Mouse (Mus musculus) CH12.LX (cell line): ENCODE measurements at regions not wholly inside any gene's neighbourhood (a gene's known extent, or its start where the extent isn't known, plus 50 kb on each side); places are given as distances from the start of the nearest gene placed in this dataset.

Source experiments
- DNase-seq: peaks from one replicate; pipeline ENCODE4 v3.0.0-alpha.2; 2013; ENCODE audit errors: extremely low read depth
- H3K27ac ChIP-seq: 2 replicates; pipeline ENCODE4 v1.5.1; 2012; ENCODE audit warnings: low read depth, mild to moderate bottlenecking, control low read depth, moderate library complexity; ENCODE audit not compliant: insufficient read depth
- H3K27me3 ChIP-seq: replicated peaks from 2 replicates; pipeline ENCODE3; 2012; ENCODE audit warnings: inconsistent platforms
- H3K36me3 ChIP-seq, 2 experiments: replicated peaks in 1 of 2; 2 replicates each; pipeline versions ENCODE3 to v1.6.1; 2012; ENCODE audit warnings: inconsistent platforms in 1 of 2, low read length in 1 of 2, mild to moderate bottlenecking in 1 of 2, mixed read lengths in 1 of 2, moderate library complexity in 1 of 2; ENCODE audit not compliant: control insufficient read depth in 1 of 2, insufficient read depth in 1 of 2
- H3K4me1 ChIP-seq, 2 experiments: 2 replicates each; pipeline ENCODE4 v1.6.1; 2012; ENCODE audit warnings: inconsistent platforms in 1 of 2, moderate library complexity in 1 of 2; ENCODE audit not compliant: insufficient read depth in 2 of 2, control insufficient read depth in 1 of 2
- H3K4me2 ChIP-seq: 2 replicates; pipeline ENCODE4 v1.6.1; 2012; ENCODE audit warnings: low read depth, mild to moderate bottlenecking, control low read depth; ENCODE audit not compliant: poor library complexity, insufficient read depth, severe bottlenecking
- H3K4me3 ChIP-seq, 3 experiments: fragments of 150-350 bp in 1 of 3; sonication (generic) in 1 of 3; replicated peaks in 1 of 3; 2 replicates each; pipeline versions ENCODE3 to v1.5.1; 2011 to 2012; ENCODE audit warnings: low read depth in 2 of 3, low read length in 2 of 3, mild to moderate bottlenecking in 2 of 3, moderate library complexity in 2 of 3, control low read depth in 1 of 3, improper control_type of control experiment in 1 of 3, inconsistent platforms in 1 of 3, mixed read lengths in 1 of 3; ENCODE audit not compliant: poor library complexity in 1 of 3
- H3K79me2 ChIP-seq: replicated peaks from 2 replicates; pipeline ENCODE4 v1.6.1; 2012; ENCODE audit warnings: mild to moderate bottlenecking, moderate library complexity; ENCODE audit not compliant: control insufficient read depth, poor library complexity, insufficient read depth, severe bottlenecking; ENCODE audit errors: extremely low read depth
- H3K9ac ChIP-seq: 2 replicates; pipeline ENCODE4 v1.6.1; 2012; ENCODE audit warnings: low read depth, mild to moderate bottlenecking, control low read depth, moderate library complexity; ENCODE audit not compliant: insufficient read depth
- H3K9me3 ChIP-seq: replicated peaks from 2 replicates; pipeline ENCODE3; 2012; ENCODE audit warnings: low read length, inconsistent platforms, mixed read lengths
- BHLHE40 ChIP-seq: IDR thresholded peaks from 2 replicates; pipeline ENCODE4 v1.6.1; 2011; ENCODE audit warnings: mild to moderate bottlenecking, low read depth, low read length, improper control_type of control experiment
- CHD1 ChIP-seq: IDR thresholded peaks from 2 replicates; pipeline ENCODE4 v1.6.1; 2012; ENCODE audit warnings: low read depth, low read length, improper control_type of control experiment, inconsistent platforms
- E2F4 ChIP-seq: IDR thresholded peaks from 2 replicates; pipeline ENCODE4 v1.6.1; 2011; ENCODE audit warnings: low read depth, low read length, improper control_type of control experiment; ENCODE audit not compliant: insufficient replicate concordance
- EP300 ChIP-seq: IDR thresholded peaks from 2 replicates; pipeline ENCODE4 v1.6.1; 2011; ENCODE audit warnings: low read length, improper control_type of control experiment
- HCFC1 ChIP-seq: IDR thresholded peaks from 2 replicates; pipeline ENCODE4 v1.6.1; 2012; ENCODE audit warnings: low read depth, mild to moderate bottlenecking, inconsistent platforms, low read length, improper control_type of control experiment
- JUN ChIP-seq: IDR thresholded peaks from 2 replicates; pipeline ENCODE4 v1.6.1; 2011; ENCODE audit warnings: low read depth, mild to moderate bottlenecking, low read length, improper control_type of control experiment, moderate library complexity; ENCODE audit not compliant: insufficient read depth
- JUND ChIP-seq: conservative IDR thresholded peaks from 2 replicates; pipeline ENCODE4 v1.6.1; 2011; ENCODE audit warnings: low read depth, low read length, improper control_type of control experiment
- KAT2A ChIP-seq: IDR thresholded peaks from 2 replicates; pipeline ENCODE4 v1.6.1; 2012; ENCODE audit warnings: low read length, improper control_type of control experiment, inconsistent platforms; ENCODE audit not compliant: insufficient replicate concordance
- MAX ChIP-seq: IDR thresholded peaks from 2 replicates; pipeline ENCODE4 v1.6.1; 2011; ENCODE audit warnings: low read length, improper control_type of control experiment
- MEF2A ChIP-seq: IDR thresholded peaks from 2 replicates; pipeline ENCODE4 v1.6.1; 2014; ENCODE audit warnings: low read depth, mild to moderate bottlenecking, inconsistent platforms, low read length, improper control_type of control experiment, borderline replicate concordance
- MXI1 ChIP-seq: IDR thresholded peaks from 2 replicates; pipeline ENCODE4 v1.6.1; 2011; ENCODE audit warnings: mild to moderate bottlenecking, low read depth, low read length, improper control_type of control experiment
- POLR2A ChIP-seq: IDR thresholded peaks from 2 replicates; pipeline ENCODE4 v1.6.1; 2011; ENCODE audit warnings: low read depth, mild to moderate bottlenecking, improper control_type of control experiment, low read length
- POLR2AphosphoS2 ChIP-seq: IDR thresholded peaks from 2 replicates; pipeline ENCODE4 v1.6.1; 2011; ENCODE audit warnings: low read depth, low read length, improper control_type of control experiment
- RAD21 ChIP-seq: IDR thresholded peaks from 2 replicates; pipeline ENCODE4 v1.6.1; 2011; ENCODE audit warnings: low read depth, mild to moderate bottlenecking, low read length, improper control_type of control experiment, moderate library complexity
- TBP ChIP-seq: conservative IDR thresholded peaks from 2 replicates; pipeline ENCODE4 v1.6.1; 2011; ENCODE audit warnings: low read depth, low read length, improper control_type of control experiment
- TCF12 ChIP-seq: IDR thresholded peaks from 2 replicates; pipeline ENCODE4 v1.6.1; 2014; ENCODE audit warnings: low read depth, mild to moderate bottlenecking, inconsistent platforms, low read length, improper control_type of control experiment
- USF1 ChIP-seq: IDR thresholded peaks from 2 replicates; pipeline ENCODE4 v1.6.1; 2014; ENCODE audit warnings: low read depth, mild to moderate bottlenecking, inconsistent platforms, low read length, improper control_type of control experiment
- USF2 ChIP-seq: conservative IDR thresholded peaks from 2 replicates; pipeline ENCODE4 v1.6.1; 2011; ENCODE audit warnings: low read depth, low read length, improper control_type of control experiment
- ZC3H11A ChIP-seq: IDR thresholded peaks from 2 replicates; pipeline ENCODE4 v1.6.1; 2012; ENCODE audit warnings: low read depth, mild to moderate bottlenecking, inconsistent platforms, low read length, improper control_type of control experiment
- ZKSCAN1 ChIP-seq: IDR thresholded peaks from 2 replicates; pipeline ENCODE4 v1.6.1; 2012; ENCODE audit warnings: low read depth, inconsistent platforms, low read length, improper control_type of control experiment, borderline replicate concordance
- ZNF384 ChIP-seq: IDR thresholded peaks from 2 replicates; pipeline ENCODE4 v1.6.1; 2012; ENCODE audit warnings: low read depth, low read length, improper control_type of control experiment, inconsistent platforms
- dilution Hi-C: fragments of 300-500 bp; cut with MboI; formaldehyde crosslinking; loops from 2 replicates; pipeline ENCODE4 v1.14.3; 2020; ENCODE audit warnings: low sequenced_read_pairs; ENCODE audit not compliant: extremely low pct_unique_long_range_greater_than_20kb, extremely low pct_ligation_motif_present
- in situ Hi-C: fragments of 300-500 bp; cut with MboI; formaldehyde crosslinking; loops from 3 replicates; pipeline ENCODE4 v1.14.3; 2019; ENCODE audit warnings: low sequenced_read_pairs, low pct_ligation_motif_present, low pct_unique_long_range_greater_than_20kb, mixed read lengths

GRCm38 (mm10) chr13:52172706-52173346 is 326.3 kb downstream of the Gadd45g start:
- peaks cover 2% of the 10 kb centered on the region for H3K27me3 ChIP-seq
- dilution Hi-C loops = no loop called here
- no peak overlapping the region for H3K4me2 ChIP-seq
- no peak overlapping the region for H3K9ac ChIP-seq
- no peak for DNase-seq
- H3K79me2 ChIP-seq = no peaks in the 10 kb centered on the region
- H3K27ac ChIP-seq = no peak overlapping the region
- H3K9me3 ChIP-seq = peaks cover 5% of the 10 kb centered on the region
- in situ Hi-C loops = no loop called here
- H3K36me3 ChIP-seq = no peaks in the 10 kb centered on the region
- peaks cover 0 to 18% of the 10 kb centered on the region in 2 experiments; a peak in 2 of 4 replicates for H3K4me1 ChIP-seq
- H3K4me3 ChIP-seq = no peak overlapping the region
- TF ChIP-seq TBP (no peak), BHLHE40 (no peak), CHD1 (no peak), JUND (no peak), MXI1 (no peak), USF1 (no peak)

DNA sequence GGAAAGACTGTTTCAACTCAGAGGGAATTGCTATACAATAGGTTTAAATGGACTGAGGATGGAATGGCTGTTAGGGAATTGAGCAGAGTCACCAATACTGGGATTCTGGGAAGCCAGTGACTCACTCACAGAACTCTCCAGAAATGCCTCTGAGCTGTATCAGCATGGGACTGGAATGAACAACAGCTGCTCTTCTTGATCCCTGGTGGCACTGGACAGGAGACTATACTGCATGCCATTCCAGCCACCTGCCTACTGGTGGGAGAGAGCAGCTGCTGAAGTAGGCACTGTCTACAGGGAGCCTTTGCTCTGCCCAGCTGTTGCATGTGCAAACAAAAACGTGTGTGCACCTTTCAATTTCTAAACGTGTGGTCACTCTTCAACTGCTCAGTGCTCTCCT is 329.2 kb downstream of the Gadd45g start:
- DNase-seq = no peak
- Histone ChIP-seq H3K9me3 (peaks cover 5% of the 10 kb centered on the region), H3K4me1 (peaks cover 4 to 9% of the 10 kb centered on the region in 2 experiments; a peak in 2 of 4 replicates), H3K27me3 (peaks cover 2% of the 10 kb centered on the region), H3K36me3 (no peaks in the 10 kb centered on the region), H3K4me3 (no peak overlapping the region), H3K4me2 (no peak overlapping the region), H3K9ac (no peak overlapping the region), H3K27ac (no peak overlapping the region), H3K79me2 (no peaks in the 10 kb centered on the region)
- dilution Hi-C loops (loop anchor here (25.0 kb wide), 1 partner anchor 338 kb away; the partner anchor contains the start of gene Gadd45g), in situ Hi-C loops (no loop called here)
- TF ChIP-seq TCF12 (no peak), POLR2AphosphoS2 (no peak), EP300 (no peak), RAD21 (no peak), JUN (no peak), MEF2A (no peak), USF1 (no peak), MAX (no peak), CHD1 (no peak), POLR2A (no peak), ZKSCAN1 (no peak), BHLHE40 (no peak), USF2 (no peak), E2F4 (no peak), ZNF384 (no peak), KAT2A (no peak), ZC3H11A (no peak), HCFC1 (no peak)
